In the genomic region with DNA sequence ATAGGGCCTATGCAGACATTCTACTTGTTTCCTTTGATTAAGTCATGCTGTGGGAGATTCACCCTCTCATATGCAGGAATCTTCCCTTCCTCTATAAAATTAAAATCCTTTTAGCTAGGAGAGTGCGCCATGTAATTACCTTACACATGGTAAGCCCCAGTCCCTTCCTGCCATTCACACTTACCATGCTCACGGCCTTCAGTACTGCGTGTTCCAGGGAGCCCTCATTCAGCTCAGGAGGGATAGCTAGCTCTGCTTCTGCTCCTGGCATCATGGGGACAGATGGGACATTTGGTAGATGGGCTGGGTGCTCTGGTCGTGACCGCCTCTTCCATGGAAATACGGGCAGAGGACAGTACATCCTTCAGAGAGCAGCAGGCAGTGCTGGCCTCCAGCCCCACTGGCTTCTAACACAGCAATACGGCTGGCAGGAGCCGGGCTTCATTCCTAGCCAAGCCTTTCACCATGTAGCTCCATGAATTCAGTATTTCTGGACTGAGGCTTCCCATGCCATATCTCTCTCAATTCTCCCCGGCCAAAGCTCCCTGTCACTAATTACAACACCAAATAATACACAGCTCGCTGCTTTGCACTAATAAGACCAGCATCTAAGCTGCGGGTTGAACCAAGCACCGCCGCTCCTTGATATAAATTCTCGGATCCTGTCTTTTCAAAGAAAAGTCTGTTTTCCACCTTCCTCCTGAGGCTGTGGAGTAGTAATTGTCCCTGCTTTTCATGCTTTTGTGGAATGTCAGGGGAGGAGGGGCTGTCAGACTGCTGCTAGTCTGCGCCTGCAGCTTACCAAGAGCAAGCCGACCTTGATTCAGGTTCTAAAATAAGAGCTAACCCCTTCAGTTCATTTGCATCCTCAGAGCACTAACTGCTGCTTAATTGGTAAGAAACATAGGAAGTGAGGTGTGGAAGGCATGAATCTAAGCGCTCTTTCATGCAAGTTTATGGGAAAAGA, we compare ENCODE assay signal across 9 mouse cellular contexts.
DNase-seq lines count a peak whose midpoint lies in the region; ATAC-seq lines count a peak whose summit lies in the region.
"Had no signal": no experiment of that assay in that cellular context is flagged by ENCODE, and none has a peak within 500 bp of the region (broad histone marks: within the 10 kb centered on the region; RNA-seq: fewer than 3 reads in every experiment).

No protein-coding gene starts in this region.

- no peaks in the 10 kb centered on the region for H3K27me3 ChIP-seq in hindbrain, embryonic 16.5 days (replicated peaks; ENCODE audit: control insufficient read depth, insufficient read depth, low read length)

- H3K4me3 ChIP-seq in hindbrain, embryonic 16.5 days (ENCODE audit: low read length), result no peak overlapping the region

- H3K36me3 ChIP-seq in hindbrain, embryonic 16.5 days (ENCODE audit: control insufficient read depth, insufficient read depth, low read length), result no peaks in the 10 kb centered on the region

- peaks cover 35% of the 10 kb centered on the region for H3K4me1 ChIP-seq in hindbrain, embryonic 16.5 days (ENCODE audit: control insufficient read depth, insufficient read depth, low read depth, low read length)

- ATAC-seq in hindbrain, embryonic 16.5 days, result peak; percentile 73
- no peak for ATAC-seq in megakaryocyte progenitor cell, adult 5-6 weeks (replicated peaks; ENCODE audit: poor library complexity)

- peak; percentile 92 for DNase-seq in brain, adult 2 months (ENCODE audit: low read depth, low spot score)
- DNase-seq in cerebellum, adult 11-12 months, result peak; percentile 88
- DNase-seq in heart, adult 11 months, result peak; percentile 95
- peak; percentile 39 for DNase-seq in retina, embryonic 14.5 days (ENCODE audit: low spot score)
- DNase-seq in natural killer cell, adult 2 months (ENCODE audit: low spot score in 2 of 2), result no peak
- no peak for DNase-seq in thymus, postnatal 36 days

- H3K9me3 ChIP-seq in hindbrain, embryonic 16.5 days (ENCODE audit: control insufficient read depth, low read length), result no peaks in the 10 kb centered on the region

- 27% methylated on average over 17 of the region's 17 CpGs for WGBS in hindbrain, embryonic 16.5 days

- peak overlapping the region; percentile 77 for H3K27ac ChIP-seq in hindbrain, embryonic 16.5 days (ENCODE audit: low read depth, low read length)
- H3K27ac ChIP-seq: macrophage had no signal

- 0 out of 2 replicates have a peak overlapping the region, but pooled peaks have one; percentile 4 for H3K4me2 ChIP-seq in hindbrain, embryonic 16.5 days (ENCODE audit: low read length)

- 0 out of 2 replicates have a peak overlapping the region, but pooled peaks have one; percentile 33 for H3K9ac ChIP-seq in hindbrain, embryonic 16.5 days (ENCODE audit: low read depth, low read length)

Comparison
In these comparisons a context has a peak if more than half of its experiments do, and no peak if none do; other contexts are left out.
1. DNase-seq: peak in brain, adult 2 months (single experiment), cerebellum, adult 11-12 months (single experiment), heart, adult 11 months (single experiment) and retina, embryonic 14.5 days (single experiment); none in natural killer cell, adult 2 months (0 of 2) and thymus, postnatal 36 days (0 of 2).